Mouse (Mus musculus) midbrain, postnatal 0 days (tissue): ENCODE data around the gene Mef2c. TPM values are rescaled to one million over a fixed set of nuclear protein-coding genes. Genes with fewer than 3 reads are reported as not detected.

Source experiments
- ATAC-seq: fragments of 200-750 bp; cut with Nextera tagmentation; 2 replicates; pipeline ENCODE4 v1.8.0; 2017; ENCODE audit warnings: moderate number of reproducible peaks, mild to moderate bottlenecking, moderate TSS enrichment, moderate library complexity; ENCODE audit not compliant: low FRiP score
- DNase-seq: peaks from one replicate; pipeline ENCODE4 v3.0.0-alpha.2; 2015; ENCODE audit warnings: low spot score
- H3K27ac ChIP-seq: fragments of 300-500 bp; sonication (generic); 2 replicates; pipeline ENCODE4 v1.5.1; 2014; ENCODE audit warnings: low read depth, mild to moderate bottlenecking, low read length, mixed read lengths
- H3K27me3 ChIP-seq: fragments of 300-500 bp; sonication (generic); 2 replicates; pipeline ENCODE4 v1.6.1; 2014; ENCODE audit warnings: low read length, control low read depth, mixed read lengths; ENCODE audit not compliant: insufficient read depth
- H3K36me3 ChIP-seq: fragments of 300-500 bp; sonication (generic); 2 replicates; pipeline ENCODE4 v1.6.1; 2014; ENCODE audit warnings: low read length, control low read depth, mixed read lengths; ENCODE audit not compliant: insufficient read depth
- H3K4me1 ChIP-seq: fragments of 300-500 bp; sonication (generic); 2 replicates; pipeline ENCODE4 v1.6.1; 2014; ENCODE audit warnings: mild to moderate bottlenecking, control low read depth, antibody characterized with exemption, low read length, mixed read lengths; ENCODE audit not compliant: insufficient read depth
- H3K4me2 ChIP-seq: fragments of 300-500 bp; sonication (generic); 2 replicates; pipeline ENCODE4 v1.6.1; 2014; ENCODE audit warnings: low read depth, mild to moderate bottlenecking, low read length, mixed read lengths; ENCODE audit not compliant: poor library complexity, severe bottlenecking
- H3K4me3 ChIP-seq: fragments of 300-500 bp; sonication (generic); 2 replicates; pipeline ENCODE4 v1.5.1; 2014; ENCODE audit warnings: low read depth, mild to moderate bottlenecking, low read length, moderate library complexity
- H3K9ac ChIP-seq: fragments of 300-500 bp; sonication (generic); replicated peaks from 2 replicates; pipeline ENCODE4 v1.6.1; 2014; ENCODE audit warnings: mild to moderate bottlenecking, low read length, moderate library complexity, mixed read lengths; ENCODE audit not compliant: poor library complexity, severe bottlenecking
- H3K9me3 ChIP-seq: fragments of 300-500 bp; sonication (generic); 2 replicates; pipeline ENCODE4 v1.6.1; 2016; ENCODE audit warnings: low read length, control low read depth
- CTCF ChIP-seq: IDR thresholded peaks from 2 replicates; pipeline ENCODE4 v1.5.1; 2016; ENCODE audit warnings: antibody characterized with exemption, mild to moderate bottlenecking
- WGBS: fragments of 180-500 bp; shearing (Covaris S2); extraction: QIAGEN DNeasy Blood & Tissue Kit; methylation state at CpG from one replicate; pipeline ENCODE4 v1.1.7; 2014; 5-methylcytosine and 5-hydroxymethylcytosine counted together
- polyA plus RNA-seq: library from polyadenylated mRNA; unstranded; fragments of >200 nt; fragmentation: Nextera tagmentation; extraction: Ambion mirVana; gene quantifications from 2 replicates; pipeline ENCODE4 v1.2.1, GENCODE M21; 2015
- total RNA-seq: library from RNA; depleted of rRNA; stranded (reverse); fragments of >200 nt; gene quantifications from 2 replicates; pipeline ENCODE4 v1.2.3, GENCODE M21; 2014

Gene Mef2c
- total and polyA plus RNA-seq, 2 experiments from 2014 or later: 32.9 to 50.7 TPM

DNA sequence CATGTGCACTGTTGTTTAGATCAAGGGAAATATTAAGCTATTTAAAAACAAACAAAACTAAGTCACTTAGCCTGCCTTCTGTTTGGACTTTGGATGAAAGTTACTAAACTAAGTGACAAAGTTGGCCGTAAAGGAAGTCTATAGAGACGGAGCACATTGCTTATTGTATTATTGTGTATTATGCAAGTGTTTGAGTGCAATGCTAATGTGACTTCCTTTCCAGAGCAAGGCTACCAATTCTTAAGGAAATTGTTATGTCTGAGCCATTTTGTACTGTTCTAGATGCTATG lies 21.8 kb downstream of the Mef2c start:
- H3K4me3 ChIP-seq: peak overlapping the region; percentile 62
- H3K27ac ChIP-seq: no peak overlapping the region
- no peaks in the 10 kb centered on the region for H3K27me3 ChIP-seq
- H3K36me3 ChIP-seq: no peaks in the 10 kb centered on the region
- no peak for DNase-seq
- H3K4me1 ChIP-seq: no peaks in the 10 kb centered on the region
- WGBS: 63% methylated on average over 2 of the region's 2 CpGs
- TF ChIP-seq CTCF: no peak
- peak overlapping the region; percentile 89 for H3K4me2 ChIP-seq
- H3K9me3 ChIP-seq: no peaks in the 10 kb centered on the region
- no peak for ATAC-seq
- no peak overlapping the region for H3K9ac ChIP-seq

- ATAC-seq: no peak
- no peaks in the 10 kb centered on the region for H3K9me3 ChIP-seq
- no peaks in the 10 kb centered on the region for H3K27me3 ChIP-seq
- H3K9ac ChIP-seq: no peak overlapping the region
- no peaks in the 10 kb centered on the region for H3K36me3 ChIP-seq
- TF ChIP-seq CTCF: no peak
- H3K27ac ChIP-seq: no peak overlapping the region
- H3K4me3 ChIP-seq: peak overlapping the region; percentile 62
- WGBS: 48% methylated on average over 6 of the region's 6 CpGs
- no peaks in the 10 kb centered on the region for H3K4me1 ChIP-seq
- peak overlapping the region; percentile 89 for H3K4me2 ChIP-seq
- DNase-seq: no peak
These were observed 22.2 kb downstream of the Mef2c start for GRCm38 (mm10) chr13:83526066-83526465.

DNA sequence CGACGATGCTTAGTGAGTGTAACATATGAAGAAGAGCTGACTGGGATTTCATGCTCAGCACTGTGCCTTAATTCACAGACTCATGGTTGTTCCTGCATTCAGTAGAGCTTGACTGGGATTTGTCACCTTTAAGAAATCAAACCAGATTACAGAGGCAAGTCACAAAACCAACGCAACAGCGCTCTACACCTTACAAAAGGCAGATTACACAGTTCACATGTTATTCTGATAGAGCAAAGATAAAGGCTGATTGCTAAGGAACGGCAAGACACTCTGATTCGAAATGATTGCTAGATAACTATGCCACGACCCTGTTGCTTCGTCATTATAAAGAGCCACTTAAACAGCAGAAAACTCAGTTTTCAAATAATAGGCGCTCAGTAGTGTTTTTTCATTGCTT lies 24.1 kb downstream of the Mef2c start:
- Histone ChIP-seq H3K4me3 (peak overlapping the region; percentile 22), H3K36me3 (no peaks in the 10 kb centered on the region), H3K4me1 (no peaks in the 10 kb centered on the region), H3K4me2 (peak overlapping the region; percentile 32), H3K9me3 (no peaks in the 10 kb centered on the region), H3K27me3 (no peaks in the 10 kb centered on the region), H3K27ac (no peak overlapping the region), H3K9ac (no peak overlapping the region)
- WGBS: 31% methylated on average over 9 of the region's 9 CpGs
- no peak for TF ChIP-seq CTCF
- DNase-seq (no peak), ATAC-seq (no peak)

DNA sequence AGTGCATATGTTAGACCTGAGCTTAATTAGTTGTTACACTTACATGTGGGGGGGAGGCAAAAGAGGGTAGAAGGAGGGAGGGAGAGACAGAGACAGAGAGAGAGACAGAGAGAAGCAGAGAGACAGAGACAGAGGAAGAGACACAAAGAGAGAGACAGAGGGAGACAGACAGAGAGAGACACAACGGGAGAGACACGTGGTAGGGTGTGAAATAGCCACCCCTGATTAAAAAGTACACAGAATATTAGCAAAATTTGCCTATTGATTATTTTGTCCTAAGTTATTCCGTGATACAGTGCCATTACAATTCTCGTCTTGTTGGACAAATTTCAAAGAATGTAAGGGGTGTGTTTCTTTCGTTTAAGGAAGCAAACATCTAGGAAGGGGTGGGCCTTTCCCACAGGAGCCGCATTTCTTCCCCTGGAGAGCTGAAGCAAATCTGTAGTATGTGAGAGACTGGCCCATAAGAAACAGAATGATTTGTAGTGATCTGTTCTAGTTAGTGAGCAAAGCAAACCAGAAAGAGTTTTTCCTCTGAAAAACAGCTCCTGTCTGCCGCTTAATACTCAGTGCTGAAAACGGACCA lies 26.0 kb downstream of the Mef2c start:
- no peaks in the 10 kb centered on the region for H3K4me1 ChIP-seq
- ATAC-seq (no peak), DNase-seq (no peak)
- H3K27ac ChIP-seq: no peak overlapping the region
- H3K4me3 ChIP-seq: no peak overlapping the region
- TF ChIP-seq CTCF: no peak
- no peaks in the 10 kb centered on the region for H3K9me3 ChIP-seq
- no peaks in the 10 kb centered on the region for H3K27me3 ChIP-seq
- WGBS: 78% methylated on average over 8 of the region's 8 CpGs
- H3K9ac ChIP-seq: no peak overlapping the region
- H3K36me3 ChIP-seq: no peaks in the 10 kb centered on the region
- H3K4me2 ChIP-seq: peak overlapping the region; percentile 24; the same call in 1 of the 2 replicates

DNA sequence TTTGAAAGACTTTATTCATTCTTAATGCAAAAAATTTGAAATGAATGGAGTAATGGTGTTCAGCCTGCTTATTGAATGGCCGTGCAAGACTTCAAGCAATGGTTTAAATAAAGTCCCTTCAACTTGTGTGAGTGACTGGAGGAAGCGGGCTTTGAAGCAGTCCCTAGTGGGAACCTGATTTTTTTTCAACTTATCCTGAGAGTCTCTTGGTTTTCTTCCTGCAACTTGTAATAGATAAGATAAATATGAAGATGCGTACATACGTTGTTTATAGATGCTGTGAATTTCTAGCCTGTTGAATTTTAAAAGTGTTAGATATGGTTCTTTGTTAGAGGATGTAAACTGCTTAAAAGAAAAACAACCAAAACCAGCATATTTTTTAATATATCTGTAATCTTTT lies 27.1 kb downstream of the Mef2c start:
- DNase-seq: no peak
- Histone ChIP-seq H3K9ac (no peak overlapping the region), H3K4me3 (no peak overlapping the region), H3K36me3 (no peaks in the 10 kb centered on the region), H3K4me1 (no peaks in the 10 kb centered on the region), H3K27me3 (no peaks in the 10 kb centered on the region), H3K9me3 (no peaks in the 10 kb centered on the region), H3K4me2 (no peak overlapping the region), H3K27ac (no peak overlapping the region)
- ATAC-seq: no peak
- TF ChIP-seq CTCF: no peak
- WGBS: 80% methylated on average over 4 of the region's 4 CpGs

GRCm38 (mm10) chr13:83531968-83532591 lies 28.2 kb downstream of the Mef2c start:
- no peak overlapping the region for H3K4me2 ChIP-seq
- H3K27me3 ChIP-seq: no peaks in the 10 kb centered on the region
- DNase-seq (peak; percentile 38), ATAC-seq (no peak)
- H3K36me3 ChIP-seq: no peaks in the 10 kb centered on the region
- no peak overlapping the region for H3K9ac ChIP-seq
- no peak overlapping the region for H3K27ac ChIP-seq
- H3K4me3 ChIP-seq: no peak overlapping the region
- no peaks in the 10 kb centered on the region for H3K4me1 ChIP-seq
- 52% methylated on average over 8 of the region's 8 CpGs for WGBS
- H3K9me3 ChIP-seq: no peaks in the 10 kb centered on the region
- TF ChIP-seq CTCF: peak; percentile 36; the same call in 1 of the 2 replicates
